Mouse (Mus musculus) midbrain, embryonic 10.5 days (tissue): ENCODE measurements at regions not wholly inside any gene's neighbourhood (a gene's known extent, or its start where the extent isn't known, plus 50 kb on each side); places are given as distances from the start of the nearest gene placed in this dataset.

ENCODE experiments used
- DNase-seq: peaks from one replicate; pipeline ENCODE4 v3.0.0-alpha.2; 2017; ENCODE audit warnings: low spot score
- H3K27ac ChIP-seq: fragments of 300-500 bp; sonication (generic); replicated peaks from 2 replicates; pipeline ENCODE4 v1.5.1; 2016; ENCODE audit warnings: mild to moderate bottlenecking
- H3K27me3 ChIP-seq: fragments of 300-500 bp; sonication (generic); 2 replicates; pipeline ENCODE4 v1.6.1; 2016; ENCODE audit warnings: low read depth, mild to moderate bottlenecking; ENCODE audit not compliant: poor library complexity, severe bottlenecking
- H3K36me3 ChIP-seq: fragments of 300-500 bp; sonication (generic); 2 replicates; pipeline ENCODE4 v1.6.1; 2016; ENCODE audit warnings: mild to moderate bottlenecking, moderate library complexity
- H3K4me1 ChIP-seq: fragments of 300-500 bp; sonication (generic); 2 replicates; pipeline ENCODE4 v1.6.1; 2016
- H3K4me3 ChIP-seq: fragments of 300-500 bp; sonication (generic); 2 replicates; pipeline ENCODE4 v1.5.1; 2016; ENCODE audit warnings: mild to moderate bottlenecking, moderate library complexity
- H3K9me3 ChIP-seq: fragments of 300-500 bp; sonication (generic); replicated peaks from 2 replicates; pipeline ENCODE4 v1.6.1; 2016; ENCODE audit warnings: mild to moderate bottlenecking

DNA sequence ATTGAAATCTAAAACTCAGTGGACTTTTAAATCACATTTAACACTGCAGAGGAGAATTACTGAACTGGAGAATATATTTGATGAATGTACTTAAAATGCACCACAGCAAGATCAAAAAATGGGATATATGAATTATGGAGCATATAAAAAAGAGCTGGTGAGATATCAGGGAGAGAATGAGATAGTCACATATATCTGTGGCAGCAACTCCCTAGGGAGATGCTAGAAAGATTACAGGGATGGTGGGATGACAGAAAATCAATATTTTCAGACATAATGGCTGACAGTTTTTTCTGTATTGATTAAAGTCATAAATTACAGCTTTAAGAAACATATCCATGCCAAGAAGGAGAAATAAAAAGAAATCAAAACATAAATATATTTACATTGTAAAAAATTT, 140.3 kb upstream of the Fundc1 start:
- H3K27ac ChIP-seq: no peak overlapping the region
- no peak for DNase-seq

More for the DNA sequence above, 140.3 kb upstream of the Fundc1 start:
- Histone ChIP-seq H3K4me1 (no peaks in the 10 kb centered on the region), H3K4me3 (no peak overlapping the region), H3K9me3 (no peaks in the 10 kb centered on the region), H3K27me3 (no peaks in the 10 kb centered on the region), H3K36me3 (no peaks in the 10 kb centered on the region)
